Mouse (Mus musculus) layer of hippocampus, postnatal 14 days (tissue): Measurements from ENCODE around the gene Ngdn. TPM values are rescaled to one million over a fixed set of nuclear protein-coding genes. Genes with fewer than 3 reads are reported as not detected.
"Not testable (repeated sequence)": the region's sequence is repeated elsewhere in the genome, so short reads cannot be mapped to it uniquely, and the experiment has no call there.

ENCODE experiments used
- DNase-seq, 2 experiments: peaks; one replicate each; pipeline ENCODE4 v3.0.0; 2021 to 2022; ENCODE audit warnings: low spot score in 2 of 2, mixed read lengths in 1 of 2
- long read RNA-seq, 2 experiments: library from polyadenylated mRNA; stranded (forward); transcript quantifications; one replicate each; pipeline ENCODE4 v2.0.0; 2021
- total RNA-seq, 2 experiments: library from RNA; stranded (reverse); gene quantifications; 2 replicates each; pipeline ENCODE4 v1.2.3; 2021

Gene Ngdn
- 10 to 100 TPM; 28.6 to 33.5 TPM for total RNA-seq
- long read RNA-seq, experiment 1, transcript Ngdn-201 (11 exons, 1,200 nt): major isoform, 27 of 29 reads
- long read RNA-seq, experiment 1, partial matches to known transcripts: 2 of 29 reads
- long read RNA-seq, experiment 1, other reads (novel, unspliced or antisense): 0 of 29 reads
- long read RNA-seq, experiment 2, transcript Ngdn-201 (11 exons, 1,200 nt): major isoform, 70 of 78 reads
- long read RNA-seq, experiment 2, partial matches to known transcripts: 5 of 78 reads
- long read RNA-seq, experiment 2, other reads (novel, unspliced or antisense): 3 of 78 reads

- DNase-seq: peak; percentile 99 to 100
Measured at GRCm38 (mm10) chr14:55014991-55015766, at the start of gene Ngdn. TSS of gene Ngdn (plus strand) at chr14:55015454.

GRCm38 (mm10) chr14:54965631-54966030 lies 49.6 kb upstream of the Ngdn start:
- DNase-seq: no peak

DNA sequence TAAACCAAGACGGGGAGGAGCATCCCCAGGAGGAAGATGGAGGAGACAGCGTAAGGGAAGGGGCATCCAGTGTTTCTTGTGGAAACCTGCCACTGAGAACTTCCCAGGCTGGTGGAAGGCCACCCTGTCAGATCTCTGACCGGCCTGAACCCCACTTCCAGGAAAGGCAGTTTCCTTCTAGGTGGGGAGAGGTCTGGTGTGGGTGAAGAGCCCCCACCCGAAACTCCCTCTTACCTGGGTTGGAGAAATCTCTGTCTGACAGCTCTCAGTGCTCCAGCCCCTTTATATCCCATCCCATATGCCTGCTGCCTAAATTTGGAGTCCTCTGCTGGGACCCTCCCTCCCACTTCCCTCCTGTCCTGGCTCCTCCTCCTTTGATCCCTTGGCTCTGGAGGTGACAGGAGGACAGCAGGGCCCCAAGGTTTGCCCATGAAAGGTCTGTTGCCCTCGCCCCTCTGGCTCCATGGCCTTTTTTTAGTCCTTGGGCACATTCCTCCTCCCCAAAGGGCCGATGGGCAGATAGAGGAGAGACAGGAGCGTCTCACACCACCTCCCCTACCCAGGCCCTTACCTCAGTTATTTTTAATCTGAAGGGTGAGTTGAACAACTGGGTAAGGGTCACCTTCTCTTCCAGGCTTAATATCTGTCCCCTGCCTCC lies 48.8 kb upstream of the Ngdn start, which contains the start of gene Myh6:
Gene Myh6 (minus strand): TSS at position 608 of the 658 bp plus-strand sequence.
- no peak for DNase-seq

- DNase-seq: no peak
Measured at GRCm38 (mm10) chr14:54967874-54968273, 47.4 kb upstream of the Ngdn start.

DNA sequence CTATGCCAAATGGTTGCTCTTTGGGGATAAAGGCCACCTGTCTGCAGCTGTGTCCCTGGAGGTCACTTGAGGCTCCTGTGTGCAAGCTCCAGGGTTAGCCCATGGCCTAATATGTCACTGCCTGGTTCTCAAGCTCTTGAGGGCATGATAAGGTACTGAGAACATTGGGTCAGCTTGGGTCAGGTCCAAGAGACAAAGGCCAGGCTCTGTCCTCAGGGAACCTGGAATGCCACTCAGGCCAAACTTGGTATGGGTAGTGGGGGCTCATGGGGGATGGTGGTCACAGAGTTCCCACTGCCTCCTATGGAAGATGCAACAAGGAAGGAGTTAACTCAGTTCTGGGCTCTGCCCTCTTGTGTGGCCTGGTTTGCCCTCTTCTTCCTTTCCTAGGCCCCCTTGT lies 46.9 kb upstream of the Ngdn start:
- no peak for DNase-seq

GRCm38 (mm10) chr14:54972786-54973185 lies 42.5 kb upstream of the Ngdn start:
- DNase-seq: not testable (repeated sequence)

GRCm38 (mm10) chr14:54974068-54974791 lies 41.0 kb upstream of the Ngdn start:
- peak in 1 of 2 experiments; percentile 43 for DNase-seq

- DNase-seq: no peak
Measured at GRCm38 (mm10) chr14:54976633-54977032, 38.6 kb upstream of the Ngdn start, which contains the start of gene Gm17428. TSS of gene Gm17428 (plus strand) at chr14:54976933.

GRCm38 (mm10) chr14:54978664-54979063 lies 36.6 kb upstream of the Ngdn start:
- DNase-seq: no peak

GRCm38 (mm10) chr14:54981934-54982333 lies 33.3 kb upstream of the Ngdn start:
- no peak for DNase-seq

GRCm38 (mm10) chr14:54988350-54988874 lies 26.8 kb upstream of the Ngdn start:
- DNase-seq: not testable (repeated sequence)

DNA sequence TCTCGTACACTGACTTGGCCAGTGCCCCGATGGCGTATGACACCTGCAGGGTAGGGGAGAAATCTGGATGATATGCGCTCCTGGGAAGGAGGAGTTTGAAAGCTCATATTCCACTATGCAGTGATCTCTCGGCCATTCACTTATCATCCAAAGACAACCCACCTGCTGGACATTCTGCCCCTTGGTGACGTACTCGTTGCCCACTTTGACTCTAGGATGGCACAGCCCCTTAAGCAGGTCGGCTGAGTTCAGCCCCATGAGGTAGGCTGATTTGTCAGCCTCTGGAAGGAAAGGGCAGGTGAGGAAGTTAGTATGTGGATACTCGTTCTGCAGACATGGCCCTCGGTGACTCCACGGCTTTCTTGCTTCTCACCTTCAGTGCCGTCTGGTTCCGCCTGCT lies 26.4 kb upstream of the Ngdn start:
- no peak for DNase-seq

DNA sequence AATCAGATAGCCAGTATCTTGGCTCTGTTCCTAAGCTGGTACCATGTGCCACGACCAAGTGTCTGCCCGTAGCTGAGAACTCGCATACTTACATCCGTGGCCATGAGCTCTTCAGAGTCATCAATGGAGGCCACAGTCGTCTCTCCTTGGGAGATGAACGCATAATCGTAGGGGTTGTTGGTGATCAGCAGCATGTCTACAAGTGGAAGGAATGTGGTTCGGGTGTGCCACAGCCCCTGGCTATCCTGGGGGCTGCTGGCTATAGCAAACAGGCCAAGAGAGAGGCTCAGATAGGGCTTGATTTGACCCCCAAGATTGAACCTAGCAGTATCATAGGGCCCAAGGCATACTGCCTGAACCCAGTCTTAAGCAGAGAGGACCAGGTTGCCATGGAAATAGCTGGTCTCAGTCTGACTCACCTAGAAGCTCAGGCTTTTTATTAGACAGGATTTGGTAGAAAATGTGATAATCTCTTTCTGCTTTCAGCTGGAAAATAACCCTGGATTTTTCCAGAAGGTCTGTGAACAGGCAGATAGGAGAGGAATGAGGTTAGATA lies 25.3 kb upstream of the Ngdn start:
- DNase-seq: no peak

DNA sequence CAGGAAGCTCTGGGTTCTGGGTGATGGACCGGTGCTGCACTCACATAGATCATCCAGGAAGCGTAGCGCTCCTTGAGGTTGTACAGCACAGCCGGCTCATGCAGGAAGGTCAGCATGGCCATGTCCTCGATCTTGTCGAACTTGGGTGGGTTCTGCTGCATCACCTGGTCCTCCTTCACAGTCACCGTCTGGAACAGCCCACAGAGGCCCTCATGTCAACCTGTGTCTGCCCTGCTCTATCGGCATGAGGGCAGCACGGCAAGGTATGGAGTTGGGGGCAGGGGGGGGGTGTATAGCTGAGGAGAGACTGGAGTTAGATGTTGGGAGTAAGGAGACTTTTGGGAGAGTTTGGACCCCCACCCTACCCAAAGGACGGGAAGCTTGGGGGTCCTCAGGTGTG lies 23.1 kb upstream of the Ngdn start:
- DNase-seq: no peak

DNA sequence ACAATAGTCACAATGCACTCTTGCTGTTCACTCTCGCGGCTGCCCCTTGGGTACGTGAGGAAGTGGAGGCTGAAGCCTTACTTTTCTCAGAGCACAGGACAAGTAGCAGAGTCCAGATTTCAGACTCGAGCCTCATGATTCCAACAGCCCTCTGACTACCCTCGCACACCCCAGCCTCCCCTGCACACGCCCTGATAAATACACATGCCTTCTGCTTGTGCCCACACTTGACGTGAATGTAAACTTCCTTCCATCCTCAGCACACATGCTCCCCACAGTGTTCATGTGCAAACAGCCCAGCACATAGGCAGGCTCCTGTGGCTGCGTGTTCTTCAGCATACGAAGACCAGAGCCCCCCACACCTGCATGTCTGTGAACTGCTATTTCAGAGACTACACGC lies 21.6 kb upstream of the Ngdn start:
- no peak for DNase-seq

GRCm38 (mm10) chr14:54994136-54994868 lies 21.0 kb upstream of the Ngdn start, which contains the start of gene Myh7:
TSS of gene Myh7 (minus strand) at chr14:54994626.
- no peak for DNase-seq

DNA sequence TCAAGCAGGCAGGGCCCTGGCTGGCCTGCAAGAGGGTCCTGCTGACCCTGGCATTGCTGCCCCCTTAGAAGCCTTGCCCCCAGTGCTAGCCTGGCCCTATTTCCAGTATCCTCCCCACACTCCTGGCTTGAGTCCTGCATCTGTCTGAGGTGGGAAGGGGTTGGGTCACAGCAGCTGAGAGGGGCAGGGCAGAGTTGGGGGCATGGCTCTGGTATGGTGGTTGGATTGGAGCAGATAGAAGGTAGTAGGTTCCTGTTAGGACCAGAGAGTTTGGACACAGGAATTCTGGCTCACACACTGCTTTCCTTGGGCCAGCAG lies 20.4 kb upstream of the Ngdn start:
- DNase-seq: no peak

DNA sequence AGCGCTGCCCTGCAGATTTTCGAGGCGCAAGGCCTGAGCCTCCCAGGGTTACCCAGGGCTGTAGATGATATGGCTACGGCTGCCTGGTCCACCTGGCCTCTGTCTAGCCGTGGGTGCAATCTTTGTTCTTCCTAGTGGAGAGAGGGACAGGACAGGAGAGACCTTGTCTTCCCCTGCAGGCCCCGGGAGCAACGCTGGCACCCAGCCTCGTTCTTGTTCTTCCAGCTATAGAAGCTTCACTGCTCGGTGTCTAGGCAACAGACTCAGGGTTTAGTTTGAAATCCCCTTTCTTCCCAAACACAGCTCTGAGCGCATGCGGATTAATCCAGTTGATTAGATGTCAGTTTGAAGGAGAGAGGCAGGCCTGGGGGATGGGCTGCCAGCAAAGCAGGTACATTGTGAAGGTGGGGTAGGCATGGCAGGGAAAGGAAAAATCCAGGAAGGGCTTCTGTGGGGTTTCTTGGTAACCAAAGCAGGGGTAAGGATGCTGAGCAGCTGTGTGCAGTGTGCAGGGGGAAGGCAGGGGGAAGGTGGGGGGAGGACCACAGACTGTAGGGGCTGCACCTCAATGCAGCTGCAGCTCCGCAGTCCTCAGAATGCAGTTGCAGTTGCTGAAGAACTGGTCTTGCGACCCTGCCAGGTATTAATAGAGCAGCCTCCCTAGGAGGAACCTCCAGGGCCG lies 19.7 kb upstream of the Ngdn start:
- peak; percentile 56 to 60 for DNase-seq

- no peak for DNase-seq
Measured at GRCm38 (mm10) chr14:54996793-54997192, 18.5 kb upstream of the Ngdn start.
